Mouse (Mus musculus) CH12.LX (cell line): Measurements from ENCODE around the gene Krt31. TPM values are rescaled to one million over a fixed set of nuclear protein-coding genes. Genes with fewer than 3 reads are reported as not detected.

Experiments used
- DNase-seq: peaks from one replicate; pipeline ENCODE4 v3.0.0-alpha.2; 2013; ENCODE audit errors: extremely low read depth
- H3K27ac ChIP-seq: 2 replicates; pipeline ENCODE4 v1.5.1; 2012; ENCODE audit warnings: low read depth, mild to moderate bottlenecking, control low read depth, moderate library complexity; ENCODE audit not compliant: insufficient read depth
- H3K27me3 ChIP-seq: replicated peaks from 2 replicates; pipeline ENCODE3; 2012; ENCODE audit warnings: inconsistent platforms
- H3K36me3 ChIP-seq, 2 experiments: replicated peaks in 1 of 2; 2 replicates each; pipeline versions ENCODE3 to v1.6.1; 2012; ENCODE audit warnings: inconsistent platforms in 1 of 2, low read length in 1 of 2, mild to moderate bottlenecking in 1 of 2, mixed read lengths in 1 of 2, moderate library complexity in 1 of 2; ENCODE audit not compliant: control insufficient read depth in 1 of 2, insufficient read depth in 1 of 2
- H3K4me1 ChIP-seq, 2 experiments: 2 replicates each; pipeline ENCODE4 v1.6.1; 2012; ENCODE audit warnings: inconsistent platforms in 1 of 2, moderate library complexity in 1 of 2; ENCODE audit not compliant: insufficient read depth in 2 of 2, control insufficient read depth in 1 of 2
- H3K4me2 ChIP-seq: 2 replicates; pipeline ENCODE4 v1.6.1; 2012; ENCODE audit warnings: low read depth, mild to moderate bottlenecking, control low read depth; ENCODE audit not compliant: poor library complexity, insufficient read depth, severe bottlenecking
- H3K4me3 ChIP-seq, 3 experiments: fragments of 150-350 bp in 1 of 3; sonication (generic) in 1 of 3; replicated peaks in 1 of 3; 2 replicates each; pipeline versions ENCODE3 to v1.5.1; 2011 to 2012; ENCODE audit warnings: low read depth in 2 of 3, low read length in 2 of 3, mild to moderate bottlenecking in 2 of 3, moderate library complexity in 2 of 3, control low read depth in 1 of 3, improper control_type of control experiment in 1 of 3, inconsistent platforms in 1 of 3, mixed read lengths in 1 of 3; ENCODE audit not compliant: poor library complexity in 1 of 3
- H3K79me2 ChIP-seq: replicated peaks from 2 replicates; pipeline ENCODE4 v1.6.1; 2012; ENCODE audit warnings: mild to moderate bottlenecking, moderate library complexity; ENCODE audit not compliant: control insufficient read depth, poor library complexity, insufficient read depth, severe bottlenecking; ENCODE audit errors: extremely low read depth
- H3K9ac ChIP-seq: 2 replicates; pipeline ENCODE4 v1.6.1; 2012; ENCODE audit warnings: low read depth, mild to moderate bottlenecking, control low read depth, moderate library complexity; ENCODE audit not compliant: insufficient read depth
- H3K9me3 ChIP-seq: replicated peaks from 2 replicates; pipeline ENCODE3; 2012; ENCODE audit warnings: low read length, inconsistent platforms, mixed read lengths
- BHLHE40 ChIP-seq: IDR thresholded peaks from 2 replicates; pipeline ENCODE4 v1.6.1; 2011; ENCODE audit warnings: mild to moderate bottlenecking, low read depth, low read length, improper control_type of control experiment
- CHD1 ChIP-seq: IDR thresholded peaks from 2 replicates; pipeline ENCODE4 v1.6.1; 2012; ENCODE audit warnings: low read depth, low read length, improper control_type of control experiment, inconsistent platforms
- CHD2 ChIP-seq: IDR thresholded peaks from 2 replicates; pipeline ENCODE4 v1.6.1; 2011; ENCODE audit warnings: low read length, improper control_type of control experiment
- CTCF ChIP-seq, 2 experiments: IDR thresholded peaks in 1 of 2; conservative IDR thresholded peaks in 1 of 2; 2 replicates each; pipeline ENCODE4 v1.5.1; 2011 to 2012; ENCODE audit warnings: low read depth in 2 of 2, low read length in 2 of 2, improper control_type of control experiment in 1 of 2, inconsistent platforms in 1 of 2, mild to moderate bottlenecking in 1 of 2, moderate library complexity in 1 of 2
- E2F4 ChIP-seq: IDR thresholded peaks from 2 replicates; pipeline ENCODE4 v1.6.1; 2011; ENCODE audit warnings: low read depth, low read length, improper control_type of control experiment; ENCODE audit not compliant: insufficient replicate concordance
- ELF1 ChIP-seq: IDR thresholded peaks from 2 replicates; pipeline ENCODE4 v1.6.1; 2014; ENCODE audit warnings: low read depth, mild to moderate bottlenecking, inconsistent platforms, low read length, improper control_type of control experiment
- EP300 ChIP-seq: IDR thresholded peaks from 2 replicates; pipeline ENCODE4 v1.6.1; 2011; ENCODE audit warnings: low read length, improper control_type of control experiment
- ETS1 ChIP-seq: conservative IDR thresholded peaks from 2 replicates; pipeline ENCODE4 v1.6.1; 2012; ENCODE audit warnings: low read depth, mild to moderate bottlenecking, inconsistent platforms, low read length, improper control_type of control experiment, moderate library complexity
- GABPA ChIP-seq: IDR thresholded peaks from 2 replicates; pipeline ENCODE4 v1.6.1; 2012; ENCODE audit warnings: low read depth, low read length, improper control_type of control experiment, inconsistent platforms; ENCODE audit not compliant: insufficient replicate concordance
- HCFC1 ChIP-seq: IDR thresholded peaks from 2 replicates; pipeline ENCODE4 v1.6.1; 2012; ENCODE audit warnings: low read depth, mild to moderate bottlenecking, inconsistent platforms, low read length, improper control_type of control experiment
- IRF4 ChIP-seq: IDR thresholded peaks from 2 replicates; pipeline ENCODE4 v1.6.1; 2014; ENCODE audit warnings: low read depth, mild to moderate bottlenecking, inconsistent platforms, low read length, improper control_type of control experiment
- JUND ChIP-seq: conservative IDR thresholded peaks from 2 replicates; pipeline ENCODE4 v1.6.1; 2011; ENCODE audit warnings: low read depth, low read length, improper control_type of control experiment
- KAT2A ChIP-seq: IDR thresholded peaks from 2 replicates; pipeline ENCODE4 v1.6.1; 2012; ENCODE audit warnings: low read length, improper control_type of control experiment, inconsistent platforms; ENCODE audit not compliant: insufficient replicate concordance
- MAFK ChIP-seq: IDR thresholded peaks from 2 replicates; pipeline ENCODE4 v1.6.1; 2011; ENCODE audit warnings: low read length, improper control_type of control experiment; ENCODE audit not compliant: insufficient replicate concordance
- MEF2A ChIP-seq: IDR thresholded peaks from 2 replicates; pipeline ENCODE4 v1.6.1; 2014; ENCODE audit warnings: low read depth, mild to moderate bottlenecking, inconsistent platforms, low read length, improper control_type of control experiment, borderline replicate concordance
- MYC ChIP-seq: IDR thresholded peaks from 2 replicates; pipeline ENCODE4 v1.6.1; 2011; ENCODE audit warnings: low read depth, mild to moderate bottlenecking, improper control_type of control experiment, low read length
- NELFE ChIP-seq: IDR thresholded peaks from 2 replicates; pipeline ENCODE4 v1.6.1; 2011; ENCODE audit warnings: low read depth, low read length, improper control_type of control experiment
- PAX5 ChIP-seq: IDR thresholded peaks from 2 replicates; pipeline ENCODE4 v1.6.1; 2012; ENCODE audit warnings: low read length, inconsistent platforms, mixed read lengths
- POLR2A ChIP-seq: IDR thresholded peaks from 2 replicates; pipeline ENCODE4 v1.6.1; 2011; ENCODE audit warnings: low read depth, mild to moderate bottlenecking, improper control_type of control experiment, low read length
- POLR2AphosphoS2 ChIP-seq: IDR thresholded peaks from 2 replicates; pipeline ENCODE4 v1.6.1; 2011; ENCODE audit warnings: low read depth, low read length, improper control_type of control experiment
- RAD21 ChIP-seq: IDR thresholded peaks from 2 replicates; pipeline ENCODE4 v1.6.1; 2011; ENCODE audit warnings: low read depth, mild to moderate bottlenecking, low read length, improper control_type of control experiment, moderate library complexity
- RCOR1 ChIP-seq: conservative IDR thresholded peaks from 2 replicates; pipeline ENCODE4 v1.6.1; 2012; ENCODE audit warnings: low read depth, mild to moderate bottlenecking, inconsistent platforms, low read length, improper control_type of control experiment
- SIN3A ChIP-seq: IDR thresholded peaks from 2 replicates; pipeline ENCODE4 v1.6.1; 2012; ENCODE audit warnings: low read length, improper control_type of control experiment, inconsistent platforms
- SMC3 ChIP-seq: IDR thresholded peaks from 2 replicates; pipeline ENCODE4 v1.6.1; 2011; ENCODE audit warnings: low read depth, low read length, improper control_type of control experiment
- TBP ChIP-seq: conservative IDR thresholded peaks from 2 replicates; pipeline ENCODE4 v1.6.1; 2011; ENCODE audit warnings: low read depth, low read length, improper control_type of control experiment
- TCF12 ChIP-seq: IDR thresholded peaks from 2 replicates; pipeline ENCODE4 v1.6.1; 2014; ENCODE audit warnings: low read depth, mild to moderate bottlenecking, inconsistent platforms, low read length, improper control_type of control experiment
- USF1 ChIP-seq: IDR thresholded peaks from 2 replicates; pipeline ENCODE4 v1.6.1; 2014; ENCODE audit warnings: low read depth, mild to moderate bottlenecking, inconsistent platforms, low read length, improper control_type of control experiment
- USF2 ChIP-seq: conservative IDR thresholded peaks from 2 replicates; pipeline ENCODE4 v1.6.1; 2011; ENCODE audit warnings: low read depth, low read length, improper control_type of control experiment
- ZC3H11A ChIP-seq: IDR thresholded peaks from 2 replicates; pipeline ENCODE4 v1.6.1; 2012; ENCODE audit warnings: low read depth, mild to moderate bottlenecking, inconsistent platforms, low read length, improper control_type of control experiment
- ZKSCAN1 ChIP-seq: IDR thresholded peaks from 2 replicates; pipeline ENCODE4 v1.6.1; 2012; ENCODE audit warnings: low read depth, inconsistent platforms, low read length, improper control_type of control experiment, borderline replicate concordance
- ZMIZ1 ChIP-seq: IDR thresholded peaks from 2 replicates; pipeline ENCODE4 v1.6.1; 2012; ENCODE audit warnings: low read depth, mild to moderate bottlenecking, inconsistent platforms, low read length, improper control_type of control experiment
- ZNF384 ChIP-seq: IDR thresholded peaks from 2 replicates; pipeline ENCODE4 v1.6.1; 2012; ENCODE audit warnings: low read depth, low read length, improper control_type of control experiment, inconsistent platforms
- dilution Hi-C: fragments of 300-500 bp; cut with MboI; formaldehyde crosslinking; loops from 2 replicates; pipeline ENCODE4 v1.14.3; 2020; ENCODE audit warnings: low sequenced_read_pairs; ENCODE audit not compliant: extremely low pct_unique_long_range_greater_than_20kb, extremely low pct_ligation_motif_present
- in situ Hi-C: fragments of 300-500 bp; cut with MboI; formaldehyde crosslinking; loops from 3 replicates; pipeline ENCODE4 v1.14.3; 2019; ENCODE audit warnings: low sequenced_read_pairs, low pct_ligation_motif_present, low pct_unique_long_range_greater_than_20kb, mixed read lengths
- polyA plus RNA-seq: library from polyadenylated mRNA; unstranded; fragments of >175 nt; gene quantifications from 2 replicates; pipeline ENCODE4 v1.2.1, GENCODE M21; 2012; ENCODE audit warnings: low read depth; ENCODE audit not compliant: insufficient read length
- total RNA-seq, 2 experiments: library from RNA; depleted of rRNA; stranded (reverse); fragments of 300-350 nt in 1 of 2; fragments of >200 nt in 1 of 2; gene quantifications; 2 replicates each; pipeline ENCODE4 v1.2.3; 2012 to 2014

The Krt31 gene
- total and polyA plus RNA-seq, 3 experiments: not detected

DNA sequence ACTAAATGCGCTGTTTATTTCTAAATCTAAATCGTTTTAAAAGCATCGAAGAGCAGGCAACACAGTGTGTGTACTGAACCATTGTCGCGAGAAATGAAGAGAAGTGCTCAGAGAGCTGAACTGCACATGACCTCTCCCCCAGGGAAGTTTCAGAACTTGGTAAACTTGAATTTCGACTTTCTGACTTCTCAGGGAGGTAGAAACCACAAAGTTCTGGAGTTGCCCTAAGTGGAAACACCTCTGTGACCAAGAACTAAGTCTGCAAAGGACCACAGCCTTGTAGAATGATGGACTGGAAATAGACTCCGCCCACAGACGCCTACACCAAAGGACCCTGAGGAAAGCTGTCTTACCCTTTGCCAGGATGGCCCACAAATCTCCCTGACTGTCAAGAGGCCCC, 44.4 kb downstream of the Krt31 start:
- in situ Hi-C loops (loop anchor here (10.0 kb wide), 1 partner anchor 541 kb away; no protein-coding TSS in a partner anchor), dilution Hi-C loops (no loop called here)
- Histone ChIP-seq H3K4me2 (no peak overlapping the region), H3K36me3 (no peaks in the 10 kb centered on the region), H3K9ac (no peak overlapping the region), H3K79me2 (no peaks in the 10 kb centered on the region; the same call in 1 of the 2 replicates), H3K4me3 (no peak overlapping the region), H3K4me1 (no peaks in the 10 kb centered on the region), H3K27ac (no peak overlapping the region), H3K27me3 (peaks cover 49% of the 10 kb centered on the region), H3K9me3 (peaks cover 6% of the 10 kb centered on the region)
- no peak for TF ChIP-seq HCFC1
- no peak for TF ChIP-seq MYC
- no peak for TF ChIP-seq SMC3
- no peak for TF ChIP-seq ELF1
- no peak for TF ChIP-seq TBP
- TF ChIP-seq POLR2AphosphoS2: no peak
- TF ChIP-seq CHD1: no peak
- TF ChIP-seq MAFK: no peak
- TF ChIP-seq MEF2A: no peak
- no peak for TF ChIP-seq CTCF (conservative IDR thresholded peaks at IDR 0.05 in 1 of 2, IDR thresholded peaks at IDR 0.05 in 1 of 2; ENCODE audit: low read depth in 2 of 2, low read length in 2 of 2)
- no peak for DNase-seq

DNA sequence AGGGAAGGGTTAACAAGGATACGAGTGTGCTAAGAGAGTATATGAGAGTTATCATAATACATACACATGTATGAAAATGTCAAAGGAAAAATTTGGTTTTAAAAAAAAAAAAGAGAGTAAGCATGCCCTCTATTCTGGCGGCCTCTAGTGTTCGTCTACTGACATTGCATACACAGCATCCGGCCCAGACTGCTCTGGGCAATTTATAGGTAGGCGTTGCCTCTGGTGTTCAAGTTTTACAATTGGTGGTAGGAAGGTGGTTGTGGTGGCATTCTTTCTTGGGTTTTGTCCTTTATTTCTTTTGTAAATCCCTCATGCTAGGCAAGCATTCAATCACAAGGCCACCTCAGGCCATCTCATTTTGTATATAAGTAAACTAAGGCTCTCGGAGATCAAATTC, 45.5 kb downstream of the Krt31 start:
- H3K4me1 ChIP-seq: no peaks in the 10 kb centered on the region
- dilution Hi-C loops: no loop called here
- no peak overlapping the region for H3K4me2 ChIP-seq
- no peak overlapping the region for H3K4me3 ChIP-seq
- no peak overlapping the region for H3K27ac ChIP-seq
- peaks cover 44% of the 10 kb centered on the region for H3K27me3 ChIP-seq
- peak; percentile 54 for DNase-seq
- peaks cover 6% of the 10 kb centered on the region for H3K9me3 ChIP-seq
- H3K9ac ChIP-seq: no peak overlapping the region
- H3K36me3 ChIP-seq: no peaks in the 10 kb centered on the region
- in situ Hi-C loops: loop anchor here (10.0 kb wide), 1 partner anchor 540 kb away; no protein-coding TSS in a partner anchor
- no peaks in the 10 kb centered on the region; the same call in 1 of the 2 replicates for H3K79me2 ChIP-seq
- TF ChIP-seq POLR2AphosphoS2 (no peak), NELFE (no peak), POLR2A (no peak), SIN3A (no peak), USF2 (no peak), CHD2 (no peak), EP300 (no peak), TBP (no peak), CTCF (conservative IDR thresholded peaks at IDR 0.05 in 1 of 2, IDR thresholded peaks at IDR 0.05 in 1 of 2; ENCODE audit: low read depth in 2 of 2, low read length in 2 of 2) (peak; percentile 93 to 94), USF1 (no peak), HCFC1 (no peak), ETS1 (no peak), BHLHE40 (no peak), ZC3H11A (peak; percentile 36; the same call in 1 of the 2 replicates), MAFK (no peak), ZMIZ1 (no peak), E2F4 (no peak), RAD21 (peak; percentile 96), RCOR1 (no peak), ZNF384 (peak; percentile 99), MYC (0 out of 2 replicates have a peak, but pooled peaks have one; percentile 27), CHD1 (no peak), KAT2A (no peak), JUND (no peak), TCF12 (no peak), GABPA (no peak), ZKSCAN1 (no peak), MEF2A (no peak), SMC3 (peak; percentile 85), PAX5 (no peak), IRF4 (no peak)
